Mouse (Mus musculus) thymus, adult 2 months (tissue): Measurements from ENCODE around the gene Prim2. TPM values are rescaled to one million over a fixed set of nuclear protein-coding genes. Genes with fewer than 3 reads are reported as not detected.

Source experiments
- DNase-seq: peaks from one replicate; pipeline ENCODE4 v3.0.0; 2021
- H3K27ac ChIP-seq: fragments of 200-500 bp; 2 replicates; pipeline ENCODE4 v1.5.1; 2012; ENCODE audit warnings: low read length, control low read depth; ENCODE audit not compliant: control insufficient read depth, insufficient read depth
- H3K27me3 ChIP-seq: fragments of 200-500 bp; 2 replicates; pipeline ENCODE4 v1.6.1; 2012; ENCODE audit warnings: mild to moderate bottlenecking, low read length, moderate library complexity, mixed read lengths; ENCODE audit not compliant: control insufficient read depth, insufficient read depth
- H3K36me3 ChIP-seq: fragments of 200-500 bp; 2 replicates; pipeline ENCODE4 v1.6.1; 2012; ENCODE audit warnings: mild to moderate bottlenecking, low read length, moderate library complexity; ENCODE audit not compliant: control insufficient read depth, insufficient read depth
- H3K4me1 ChIP-seq: fragments of 200-500 bp; replicated peaks from 2 replicates; pipeline ENCODE4 v1.6.1; 2012; ENCODE audit warnings: low read length; ENCODE audit not compliant: control insufficient read depth, insufficient read depth
- H3K4me3 ChIP-seq: fragments of 200-500 bp; 2 replicates; pipeline ENCODE4 v1.5.1; 2012; ENCODE audit warnings: mild to moderate bottlenecking, low read length, control low read depth, moderate library complexity; ENCODE audit not compliant: control insufficient read depth, insufficient read depth
- CTCF ChIP-seq: fragments of 200-500 bp; IDR thresholded peaks from 2 replicates; pipeline ENCODE4 v1.5.1; 2012; ENCODE audit warnings: mild to moderate bottlenecking, control low read depth, low read length, moderate library complexity, borderline replicate concordance; ENCODE audit not compliant: control insufficient read depth, poor library complexity, insufficient read depth; ENCODE audit errors: extremely low read depth
- POLR2A ChIP-seq: fragments of 200-500 bp; IDR thresholded peaks from 2 replicates; pipeline ENCODE4 v1.6.1; 2012; ENCODE audit warnings: mild to moderate bottlenecking, low read length, control low read depth, moderate library complexity; ENCODE audit not compliant: control insufficient read depth, poor library complexity, insufficient read depth; ENCODE audit errors: extremely low read depth
- WGBS: fragments of 180-500 bp; shearing (Covaris S2); methylation state at CpG from one replicate; pipeline ENCODE4 v1.1.7; 2018; 5-methylcytosine and 5-hydroxymethylcytosine counted together
- polyA plus RNA-seq: library from polyadenylated mRNA; depleted of rRNA; stranded (reverse); fragments of >200 nt; gene quantifications from 2 replicates; pipeline ENCODE4 v1.2.3, GENCODE M21; 2012; rRNA removed

Prim2 gene
- polyA plus RNA-seq, 1 experiment, result 16.2 TPM

- no peaks in the 10 kb centered on the region for H3K4me1 ChIP-seq
- H3K27me3 ChIP-seq, result no peaks in the 10 kb centered on the region
- TF ChIP-seq CTCF (no peak), POLR2A (no peak)
- H3K4me3 ChIP-seq, result no peak overlapping the region
- no peak for DNase-seq
- H3K36me3 ChIP-seq, result no peaks in the 10 kb centered on the region
- no peak overlapping the region for H3K27ac ChIP-seq
- WGBS, result 91% methylated on average over 3 of the region's 3 CpGs
These were observed 210.6 kb downstream of the Prim2 start for GRCm38 (mm10) chr1:33458950-33459349.

GRCm38 (mm10) chr1:33454251-33454650 is 215.3 kb downstream of the Prim2 start:
- 99% methylated on average over 6 of the region's 6 CpGs for WGBS
- H3K36me3 ChIP-seq, result no peaks in the 10 kb centered on the region

GRCm38 (mm10) chr1:33453299-33453698 is 216.3 kb downstream of the Prim2 start:
- no peak overlapping the region for H3K4me3 ChIP-seq
- no peaks in the 10 kb centered on the region for H3K4me1 ChIP-seq
- 91% methylated on average over 9 of the region's 9 CpGs for WGBS
- no peak for DNase-seq
- TF ChIP-seq POLR2A (no peak), CTCF (no peak)
- H3K36me3 ChIP-seq, result no peaks in the 10 kb centered on the region
- no peaks in the 10 kb centered on the region for H3K27me3 ChIP-seq
- no peak overlapping the region for H3K27ac ChIP-seq

More at GRCm38 (mm10) chr1:33454251-33454650, 215.3 kb downstream of the Prim2 start:
- no peak for TF ChIP-seq CTCF
- TF ChIP-seq POLR2A, result no peak
- Histone ChIP-seq H3K4me3 (no peak overlapping the region), H3K4me1 (no peaks in the 10 kb centered on the region), H3K27me3 (no peaks in the 10 kb centered on the region), H3K27ac (no peak overlapping the region)
- DNase-seq, result no peak

- Histone ChIP-seq H3K27me3 (no peaks in the 10 kb centered on the region), H3K4me1 (no peaks in the 10 kb centered on the region), H3K4me3 (no peak overlapping the region), H3K27ac (no peak overlapping the region), H3K36me3 (no peaks in the 10 kb centered on the region)
- TF ChIP-seq POLR2A (no peak), CTCF (no peak)
- WGBS, result 42% methylated on average over 4 of the region's 4 CpGs
- no peak for DNase-seq
These were observed 222.4 kb downstream of the Prim2 start for GRCm38 (mm10) chr1:33447179-33447578.

- Histone ChIP-seq H3K36me3 (no peaks in the 10 kb centered on the region), H3K4me1 (no peaks in the 10 kb centered on the region), H3K4me3 (no peak overlapping the region), H3K27me3 (no peaks in the 10 kb centered on the region), H3K27ac (no peak overlapping the region)
- DNase-seq, result no peak
- TF ChIP-seq POLR2A, result no peak
- no peak for TF ChIP-seq CTCF
- 24% methylated on average over 2 of the region's 2 CpGs for WGBS
These were observed 233.4 kb downstream of the Prim2 start for GRCm38 (mm10) chr1:33436167-33436566.

Other genes with a start within 250 kb of the Prim2 start
- gene Rab23, start 50.1 kb upstream of the Prim2 start, polyA plus RNA-seq, result 3.4 and 4.9 TPM in 2 replicates
- 12.4 and 13.7 TPM in 2 replicates for gene Bag2, start 88.0 kb upstream of the Prim2 start, polyA plus RNA-seq
- 11.3 and 12.1 TPM in 2 replicates for gene Zfp451, start 144.8 kb upstream of the Prim2 start, polyA plus RNA-seq
- gene Bend6, start 238.0 kb upstream of the Prim2 start, polyA plus RNA-seq, result 0.41 and 0.55 TPM in 2 replicates
- gene Dst, start 238.4 kb upstream of the Prim2 start, polyA plus RNA-seq, result 23.1 and 24.2 TPM in 2 replicates